Mouse (Mus musculus) naive thymus-derived CD4-positive, alpha-beta T cell, adult 5 months (primary cell): ENCODE results near the gene Dnah10. TPM values are rescaled to one million over a fixed set of nuclear protein-coding genes. Genes with fewer than 3 reads are reported as not detected.

Experiments
- polyA plus RNA-seq: library from polyadenylated mRNA; unstranded; fragments of 100-300 nt; shearing (Covaris generic); gene quantifications from one replicate; pipeline ENCODE4 v1.2.1, GENCODE M21; 2017

Gene Dnah10
- polyA plus RNA-seq, result not detected

DNA sequence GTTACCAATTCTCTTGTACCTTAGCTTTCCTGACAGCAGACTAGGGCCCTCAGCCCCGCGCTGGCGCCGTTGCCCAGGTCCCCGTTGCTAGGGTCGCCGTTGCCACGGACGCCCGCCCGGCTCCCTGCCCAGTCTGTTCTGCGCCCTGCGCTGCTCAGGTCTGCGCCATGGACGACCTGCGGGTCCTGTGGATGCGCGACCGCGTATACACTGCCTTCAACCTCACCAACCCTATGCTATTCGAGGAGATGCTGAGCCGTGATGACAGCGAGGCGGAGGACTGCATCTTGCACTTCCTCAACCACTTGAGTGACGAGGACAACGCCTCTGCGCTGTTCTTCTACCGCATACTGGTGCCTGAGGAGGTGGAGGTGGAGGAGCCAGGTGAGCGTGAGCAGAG, at the start of gene Dnah10:
TSS of gene Dnah10 (plus strand) at position 89 of the 400 bp plus-strand sequence.

DNA sequence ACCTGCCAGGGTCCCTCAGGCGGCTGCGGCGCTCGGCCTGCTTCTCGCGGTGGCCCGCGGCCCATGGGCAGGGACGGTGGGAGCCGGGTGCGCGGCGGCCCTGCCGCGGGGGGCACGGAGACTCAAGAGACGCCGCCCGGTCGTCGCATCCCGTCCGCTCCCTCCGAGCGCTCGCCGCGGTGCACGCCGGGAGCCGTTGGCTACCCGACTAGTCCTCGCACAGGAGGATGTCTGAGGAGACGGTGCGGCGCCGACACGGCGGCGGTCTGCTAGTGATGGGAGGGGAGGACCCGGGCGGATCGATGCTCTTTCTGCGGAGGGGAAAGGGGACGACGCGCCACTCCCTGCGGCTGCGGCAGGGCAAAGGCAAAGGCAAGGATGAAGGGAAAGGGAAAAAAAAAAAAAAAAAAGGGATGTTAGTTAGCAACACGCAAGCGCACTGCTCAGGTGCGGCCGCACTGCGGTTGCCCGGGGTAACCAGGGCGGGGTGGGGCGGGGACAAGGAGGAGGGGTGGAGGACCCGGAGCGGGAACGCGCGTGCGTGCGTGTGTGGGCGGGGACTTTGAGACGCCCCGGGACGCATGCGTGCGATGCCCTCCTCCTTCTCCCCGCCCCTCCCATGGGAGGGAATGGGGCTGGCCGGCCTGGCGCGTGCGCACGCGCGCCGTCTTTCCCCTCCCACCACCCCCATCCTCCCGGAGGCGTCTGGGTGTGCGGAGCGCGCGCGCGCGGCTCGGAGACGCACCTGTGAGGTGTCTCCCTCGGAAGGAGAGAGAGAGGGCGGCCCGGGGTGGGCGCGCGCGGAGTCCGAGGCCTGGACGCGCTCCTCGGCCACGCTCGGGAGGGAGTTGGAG, 137.4 kb downstream of the Dnah10 start, which contains the start of the genes Ccdc92 and Zfp664:
TSS of gene Ccdc92 (minus strand) at position 412 of the 854 bp plus-strand sequence.
TSS of gene Zfp664 (plus strand) at position 679 of the 854 bp plus-strand sequence.

Other genes starting within 250 kb of the Dnah10 start
- gene Rilpl2, start 246.7 kb upstream of the Dnah10 start, polyA plus RNA-seq, result 21.3 TPM
- 8.3 TPM for gene Snrnp35, start 242.0 kb upstream of the Dnah10 start, polyA plus RNA-seq
- gene Rilpl1, start 193.7 kb upstream of the Dnah10 start, polyA plus RNA-seq, result 1.7 TPM
- gene Tmed2, start 184.4 kb upstream of the Dnah10 start, polyA plus RNA-seq, result 561 TPM
- gene Ddx55, start 172.2 kb upstream of the Dnah10 start, polyA plus RNA-seq, result 16.9 TPM
- 35.9 TPM for gene Eif2b1, start 146.0 kb upstream of the Dnah10 start, polyA plus RNA-seq
- gene Gtf2h3, start 145.9 kb upstream of the Dnah10 start, polyA plus RNA-seq, result 19.7 TPM
- 101 TPM for gene Atp6v0a2, start 96.5 kb upstream of the Dnah10 start, polyA plus RNA-seq
- 17.7 TPM for gene Ccdc92, start 137.3 kb downstream of the Dnah10 start, polyA plus RNA-seq
- gene Zfp664, start 137.6 kb downstream of the Dnah10 start, polyA plus RNA-seq, result 42.0 TPM